Mouse (Mus musculus): Measurements from ENCODE around the gene Macf1. TPM values are rescaled to one million over a fixed set of nuclear protein-coding genes. Genes with fewer than 3 reads are reported as not detected.

Macf1 gene
- polyA plus RNA-seq, 1 experiment: 250 TPM

- TF ChIP-seq POLR2A (IDR thresholded peaks at IDR 0.05; ENCODE audit: low read depth, low read length): no peak
- no peak for TF ChIP-seq CTCF (IDR thresholded peaks at IDR 0.05; ENCODE audit: borderline replicate concordance, insufficient read depth, low read length)
- no peak overlapping the region for H3K4me3 ChIP-seq (ENCODE audit: insufficient read depth, low read length)
- no peaks in the 10 kb centered on the region for H3K4me1 ChIP-seq (ENCODE audit: control insufficient read depth, insufficient read depth, low read length)
- H3K27ac ChIP-seq (ENCODE audit: insufficient read depth, low read length): no peak overlapping the region
Observed at GRCm38 (mm10) chr4:123374316-123375008, 309.7 kb downstream of the Macf1 start.

- H3K27ac ChIP-seq (ENCODE audit: insufficient read depth, low read length): no peak overlapping the region
- no peaks in the 10 kb centered on the region for H3K4me1 ChIP-seq (ENCODE audit: control insufficient read depth, insufficient read depth, low read length)
- no peak for TF ChIP-seq POLR2A (IDR thresholded peaks at IDR 0.05; ENCODE audit: low read depth, low read length)
- TF ChIP-seq CTCF (IDR thresholded peaks at IDR 0.05; ENCODE audit: borderline replicate concordance, insufficient read depth, low read length): no peak
- no peak overlapping the region for H3K4me3 ChIP-seq (ENCODE audit: insufficient read depth, low read length)
Observed at GRCm38 (mm10) chr4:123363555-123363954, 320.6 kb downstream of the Macf1 start.

GRCm38 (mm10) chr4:123360771-123361170 lies 323.4 kb downstream of the Macf1 start:
- no peak for TF ChIP-seq POLR2A (IDR thresholded peaks at IDR 0.05; ENCODE audit: low read depth, low read length)
- TF ChIP-seq CTCF (IDR thresholded peaks at IDR 0.05; ENCODE audit: borderline replicate concordance, insufficient read depth, low read length): no peak
- Histone ChIP-seq H3K4me1 (ENCODE audit: control insufficient read depth, insufficient read depth, low read length) (no peaks in the 10 kb centered on the region), H3K4me3 (ENCODE audit: insufficient read depth, low read length) (no peak overlapping the region), H3K27ac (ENCODE audit: insufficient read depth, low read length) (no peak overlapping the region)

- no peak for TF ChIP-seq CTCF (IDR thresholded peaks at IDR 0.05; ENCODE audit: borderline replicate concordance, insufficient read depth, low read length)
- TF ChIP-seq POLR2A (IDR thresholded peaks at IDR 0.05; ENCODE audit: low read depth, low read length): no peak
- Histone ChIP-seq H3K4me1 (ENCODE audit: control insufficient read depth, insufficient read depth, low read length) (no peaks in the 10 kb centered on the region), H3K4me3 (ENCODE audit: insufficient read depth, low read length) (no peak overlapping the region), H3K27ac (ENCODE audit: insufficient read depth, low read length) (no peak overlapping the region)
Observed at GRCm38 (mm10) chr4:123358613-123359012, 325.5 kb downstream of the Macf1 start.

GRCm38 (mm10) chr4:123355941-123356340 lies 328.2 kb downstream of the Macf1 start:
- TF ChIP-seq CTCF (IDR thresholded peaks at IDR 0.05; ENCODE audit: borderline replicate concordance, insufficient read depth, low read length) (no peak), POLR2A (IDR thresholded peaks at IDR 0.05; ENCODE audit: low read depth, low read length) (no peak)
- no peak overlapping the region for H3K4me3 ChIP-seq (ENCODE audit: insufficient read depth, low read length)
- no peaks in the 10 kb centered on the region for H3K4me1 ChIP-seq (ENCODE audit: control insufficient read depth, insufficient read depth, low read length)
- no peak overlapping the region for H3K27ac ChIP-seq (ENCODE audit: insufficient read depth, low read length)

- TF ChIP-seq POLR2A (IDR thresholded peaks at IDR 0.05; ENCODE audit: low read depth, low read length): no peak
- no peak for TF ChIP-seq CTCF (IDR thresholded peaks at IDR 0.05; ENCODE audit: borderline replicate concordance, insufficient read depth, low read length)
- no peak overlapping the region for H3K4me3 ChIP-seq (ENCODE audit: insufficient read depth, low read length)
- H3K4me1 ChIP-seq (ENCODE audit: control insufficient read depth, insufficient read depth, low read length): no peaks in the 10 kb centered on the region
- no peak overlapping the region for H3K27ac ChIP-seq (ENCODE audit: insufficient read depth, low read length)
Observed at GRCm38 (mm10) chr4:123353271-123353877, 330.8 kb downstream of the Macf1 start.

GRCm38 (mm10) chr4:123343471-123343789 lies 340.7 kb downstream of the Macf1 start:
- Histone ChIP-seq H3K4me3 (ENCODE audit: insufficient read depth, low read length) (peak overlapping the region; percentile 47), H3K4me1 (ENCODE audit: control insufficient read depth, insufficient read depth, low read length) (peaks cover 5% of the 10 kb centered on the region; the same call in 1 of the 2 replicates), H3K27ac (ENCODE audit: insufficient read depth, low read length) (no peak overlapping the region)
- TF ChIP-seq POLR2A (IDR thresholded peaks at IDR 0.05; ENCODE audit: low read depth, low read length): no peak
- no peak for TF ChIP-seq CTCF (IDR thresholded peaks at IDR 0.05; ENCODE audit: borderline replicate concordance, insufficient read depth, low read length)

- TF ChIP-seq POLR2A (IDR thresholded peaks at IDR 0.05; ENCODE audit: low read depth, low read length): peak; percentile 38; the same call in 1 of the 2 replicates
- TF ChIP-seq CTCF (IDR thresholded peaks at IDR 0.05; ENCODE audit: borderline replicate concordance, insufficient read depth, low read length): no peak
- Histone ChIP-seq H3K4me3 (ENCODE audit: insufficient read depth, low read length) (peak within 1 kb of the TSS; percentile 47), H3K27ac (ENCODE audit: insufficient read depth, low read length) (no peak within 1 kb of the TSS), H3K4me1 (ENCODE audit: control insufficient read depth, insufficient read depth, low read length) (peaks cover 5% of the 10 kb centered on the region; the same call in 1 of the 2 replicates)
Observed at GRCm38 (mm10) chr4:123342642-123343470, 341.3 kb downstream of the Macf1 start, which contains the start of gene Bmp8a. Gene Bmp8a, minus strand, starts transcription at chr4:123343252.

- peaks cover 5% of the 10 kb centered on the region; the same call in 1 of the 2 replicates for H3K4me1 ChIP-seq (ENCODE audit: control insufficient read depth, insufficient read depth, low read length)
- no peak overlapping the region for H3K27ac ChIP-seq (ENCODE audit: insufficient read depth, low read length)
- peak overlapping the region; percentile 47 for H3K4me3 ChIP-seq (ENCODE audit: insufficient read depth, low read length)
- TF ChIP-seq CTCF (IDR thresholded peaks at IDR 0.05; ENCODE audit: borderline replicate concordance, insufficient read depth, low read length) (no peak), POLR2A (IDR thresholded peaks at IDR 0.05; ENCODE audit: low read depth, low read length) (no peak)
Observed at GRCm38 (mm10) chr4:123342091-123342641, 342.0 kb downstream of the Macf1 start.

All from embryonic fibroblast, embryonic 13.5 days (primary cell).